Mouse (Mus musculus) ovary, postnatal 14 days (tissue): ENCODE measurements around the gene Zfp729a.
"Not testable (repeated sequence)": the region's sequence is repeated elsewhere in the genome, so short reads cannot be mapped to it uniquely, and the experiment has no call there.

Source experiments
- DNase-seq: peaks from one replicate; pipeline ENCODE4 v3.0.0; 2022; ENCODE audit warnings: low spot score

The Zfp729a gene

DNA sequence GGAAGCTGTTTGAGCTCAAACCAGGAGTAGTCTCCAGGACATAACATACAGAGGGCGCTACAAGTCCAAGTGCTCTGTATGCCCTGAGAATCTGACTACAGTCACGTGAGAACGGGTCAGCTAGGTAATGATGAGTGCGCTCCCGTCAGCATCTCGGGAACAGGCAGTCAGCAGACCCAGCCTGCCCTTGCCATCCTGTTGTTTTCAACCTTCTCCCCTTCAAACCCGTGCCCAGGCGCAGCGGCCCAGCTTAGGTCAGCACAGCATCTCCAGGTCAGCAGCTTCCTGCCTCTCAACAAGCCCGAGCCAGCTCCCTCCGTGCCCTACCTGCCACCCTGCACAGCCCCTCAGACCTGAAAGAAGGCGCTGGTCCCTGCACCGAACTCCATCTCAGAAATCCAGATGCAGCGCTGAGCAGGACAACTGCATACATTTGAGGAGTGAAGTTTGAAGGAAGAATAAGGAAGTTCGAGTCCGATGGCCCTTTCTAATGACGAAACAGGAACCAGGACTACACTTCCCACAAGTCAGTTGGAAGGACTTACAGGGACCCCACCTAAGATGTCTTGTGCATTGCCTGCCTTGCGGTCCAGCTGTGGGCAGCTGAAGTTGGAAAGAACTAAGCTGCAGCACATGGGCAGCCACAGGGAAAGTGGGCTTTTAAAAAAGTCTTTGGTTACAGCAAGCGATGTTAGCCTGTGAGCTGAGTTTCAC, at the start of gene Zfp729a, which contains the start of gene Gm49345:
Gene Zfp729a (minus strand): TSS at position 498 of the 714 bp plus-strand sequence.
Gene Gm49345 (minus strand): TSS at position 476 of the 714 bp plus-strand sequence.
- DNase-seq, result peak; percentile 66

DNA sequence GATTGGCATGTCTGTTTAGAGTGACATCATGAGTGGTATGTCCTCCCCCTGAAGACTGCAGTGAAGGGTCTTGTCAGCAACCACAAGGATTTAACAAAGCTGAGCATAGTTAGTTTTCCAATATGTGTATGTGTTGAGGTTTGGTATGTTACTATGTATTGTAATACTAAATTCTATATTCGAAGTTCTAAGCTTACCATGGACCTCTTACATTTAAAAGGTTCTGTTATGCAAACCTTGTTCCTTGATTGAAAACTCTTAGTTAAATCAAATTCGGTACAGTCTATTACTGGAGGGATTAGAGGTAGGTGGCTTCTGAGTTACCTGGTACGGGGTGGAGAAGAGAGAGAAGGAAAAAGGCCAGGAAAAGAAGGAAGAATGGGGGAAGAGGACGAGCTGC, 49.4 kb upstream of the Zfp729a start, which contains the start of gene Zfp738:
Gene Zfp738 (minus strand): TSS at position 101 of the 400 bp plus-strand sequence.
- DNase-seq, result no peak

DNA sequence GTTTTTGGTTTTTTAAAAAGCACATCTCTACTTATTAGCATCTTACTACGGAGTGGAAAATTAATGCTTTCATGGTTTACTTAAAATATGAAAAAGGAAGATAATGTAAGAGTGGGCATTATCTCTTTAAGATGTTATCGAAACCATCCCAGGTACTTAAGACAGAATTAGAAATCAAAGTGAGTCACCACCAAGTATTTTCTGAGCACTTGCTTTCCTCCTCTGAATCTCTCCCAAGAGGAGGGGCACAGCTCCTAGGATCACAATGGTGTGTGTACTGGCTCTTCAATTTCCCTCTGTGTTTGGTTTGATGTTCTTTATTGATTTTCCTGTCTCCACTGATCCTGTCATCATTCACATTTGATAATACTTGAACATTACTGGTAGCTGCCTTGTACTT, 46.2 kb upstream of the Zfp729a start:
- not testable (repeated sequence) for DNase-seq

DNA sequence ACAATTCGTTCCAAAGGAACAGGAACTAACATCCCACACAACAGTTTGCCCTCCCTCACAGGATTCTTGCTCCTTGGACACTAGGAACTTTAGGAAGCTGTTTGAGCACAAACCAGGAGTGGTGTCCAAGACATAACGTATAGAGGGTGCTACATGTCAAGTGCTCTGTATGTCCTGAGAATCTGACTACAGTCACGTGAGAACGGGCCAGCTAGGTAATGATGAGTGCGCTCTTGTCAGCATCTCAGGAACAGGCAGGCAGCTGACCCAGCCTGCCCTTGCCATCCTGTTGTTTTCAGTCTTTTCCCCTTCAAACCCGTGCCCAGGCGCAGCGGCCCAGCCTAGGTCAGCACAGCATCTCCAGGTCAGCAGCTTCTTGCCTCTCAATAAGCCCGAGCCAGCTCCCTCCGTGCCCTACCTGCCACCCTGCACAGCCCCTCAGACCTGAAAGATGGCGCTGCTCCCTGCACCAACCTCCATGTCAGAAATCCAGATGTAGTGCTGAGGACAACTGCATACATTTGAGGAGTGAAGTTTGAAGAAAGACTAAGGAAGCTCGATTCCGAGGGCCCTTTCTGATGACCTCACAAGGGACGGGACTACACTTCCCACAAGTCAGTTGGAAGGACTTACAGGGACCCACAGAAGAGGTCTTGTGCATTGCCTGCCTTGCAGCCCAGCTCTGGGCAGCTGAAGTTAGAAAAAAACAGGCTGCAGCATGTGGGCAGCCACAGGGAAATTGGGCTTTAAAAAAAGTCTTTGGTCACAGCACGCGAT, 45.6 kb upstream of the Zfp729a start:
- DNase-seq, result peak; percentile 58

DNA sequence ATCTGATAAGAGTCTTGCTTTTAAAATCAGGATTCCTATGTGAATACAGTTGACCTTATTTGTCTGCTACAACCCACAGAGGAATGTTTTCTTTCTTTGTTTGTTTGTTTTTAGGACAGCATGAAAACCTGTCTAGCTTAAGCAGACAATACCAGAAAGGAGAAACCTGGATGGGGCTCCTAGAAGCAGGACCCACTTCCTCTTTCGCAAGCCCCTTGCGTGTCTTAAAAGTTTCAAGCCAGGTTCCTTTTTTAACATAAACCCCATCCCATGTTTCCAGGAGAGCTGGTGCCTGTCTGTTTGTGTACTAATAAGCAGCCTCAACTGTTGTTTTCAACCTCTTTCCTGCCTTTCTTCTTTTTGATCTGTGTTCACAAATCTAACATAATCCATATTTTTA, 37.3 kb upstream of the Zfp729a start:
- no peak for DNase-seq

DNA sequence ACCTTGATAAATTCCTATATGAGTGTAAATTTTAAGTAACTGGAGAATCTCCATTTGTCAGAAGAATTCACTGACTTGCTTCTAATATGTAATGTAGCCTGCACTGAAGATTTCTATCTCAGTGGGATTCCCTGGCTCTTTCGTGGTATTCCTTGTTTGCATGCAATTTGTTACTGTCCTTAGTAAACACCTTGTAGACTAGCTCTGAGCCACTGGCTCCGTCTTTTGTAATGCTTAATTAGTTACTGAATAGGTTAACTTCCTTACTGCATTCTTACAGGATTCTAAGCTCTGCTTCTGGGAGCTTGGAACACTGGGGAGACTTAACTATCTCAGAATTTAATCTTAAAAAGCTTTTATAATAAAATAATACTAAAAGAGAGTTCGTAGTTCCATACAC, 14.9 kb upstream of the Zfp729a start:
- no peak for DNase-seq

DNA sequence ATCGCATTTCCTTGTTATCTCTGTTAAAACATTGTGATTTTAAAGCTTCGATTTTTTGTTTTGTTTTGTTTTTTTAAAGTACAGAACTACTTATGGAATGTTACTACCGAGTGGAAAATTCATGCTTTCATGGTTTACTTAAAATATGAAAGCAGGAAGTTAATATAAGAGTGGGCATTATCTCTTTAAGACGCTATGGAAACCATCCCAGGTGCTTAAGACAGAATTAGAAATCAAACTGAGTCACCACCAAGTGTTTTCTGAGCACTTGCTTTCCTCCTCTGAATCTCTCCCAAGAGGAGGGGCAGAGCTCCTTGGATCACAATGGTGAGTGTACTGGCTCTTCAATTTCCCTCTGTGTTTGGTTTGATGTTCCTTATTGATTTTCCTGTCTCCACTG, 27.5 kb downstream of the Zfp729a start:
- DNase-seq, result no peak

DNA sequence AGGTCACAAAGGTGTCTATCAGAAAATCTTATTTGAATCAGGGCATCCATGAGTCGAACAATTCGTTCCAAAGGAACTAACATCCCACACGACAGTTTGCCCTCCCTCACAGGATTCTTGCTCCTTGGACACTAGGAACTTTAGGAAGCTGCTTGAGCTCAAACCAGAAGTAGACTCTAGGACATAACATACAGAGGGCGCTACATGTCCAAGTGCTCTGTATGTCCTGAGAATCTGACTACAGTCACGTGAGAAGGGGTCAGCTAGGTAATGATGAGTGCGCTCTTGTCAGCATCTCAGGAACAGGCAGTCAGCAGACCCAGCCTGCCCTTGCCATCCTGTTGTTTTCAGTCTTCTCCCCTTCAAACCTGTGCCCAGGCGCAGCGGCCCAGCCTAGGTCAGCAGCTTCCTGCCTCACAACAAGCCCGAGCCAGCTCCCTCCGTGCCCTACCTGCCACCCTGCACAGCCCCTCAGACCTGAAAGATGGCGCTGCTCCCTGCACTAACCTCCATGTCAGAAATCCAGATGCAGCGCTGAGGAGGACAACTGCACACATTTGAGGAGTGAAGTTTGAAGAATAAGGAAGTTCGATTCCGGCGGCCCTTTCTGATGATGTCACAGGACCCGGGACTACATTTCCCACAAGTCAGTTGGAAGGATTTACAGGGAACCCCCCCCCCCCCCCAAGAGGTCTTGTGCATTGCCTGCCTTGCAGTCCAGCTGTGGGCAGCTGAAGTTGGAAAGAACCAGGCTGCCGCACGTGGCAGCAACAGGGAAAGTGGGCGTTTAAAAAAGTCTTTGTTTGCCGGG, 28.3 kb downstream of the Zfp729a start, which contains the start of gene Zfp729b:
Gene Zfp729b (minus strand): TSS at position 642 of the 811 bp plus-strand sequence.
- peak; percentile 84 for DNase-seq

DNA sequence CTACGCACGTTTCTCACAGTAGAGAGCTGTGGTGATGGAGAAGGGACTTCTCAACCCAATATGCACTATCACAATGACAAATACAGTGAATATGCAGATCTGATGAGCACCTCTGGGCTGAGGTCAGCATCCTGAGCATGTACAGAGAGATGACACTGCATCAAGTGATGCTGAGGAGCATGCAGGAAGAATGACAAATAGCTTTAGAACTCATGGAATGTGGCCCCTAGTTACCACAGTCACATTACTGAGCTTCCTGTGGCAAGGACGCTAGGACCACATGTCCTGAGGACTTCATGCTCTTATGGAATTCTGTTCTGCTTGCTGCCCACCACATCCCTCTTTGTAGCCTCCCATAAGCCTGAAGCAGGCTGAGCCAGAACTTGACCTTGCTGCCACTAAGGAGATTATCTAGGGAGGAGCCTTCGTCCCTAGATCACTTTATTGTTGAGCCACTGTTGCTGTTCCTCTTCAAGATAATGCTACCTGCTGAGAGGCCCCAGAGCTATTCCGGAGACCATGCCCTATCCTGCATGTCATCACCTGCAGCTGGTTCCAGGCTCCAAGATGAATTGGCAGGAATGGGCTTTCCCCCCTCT, 64.9 kb downstream of the Zfp729a start:
- DNase-seq, result no peak
